Mouse (Mus musculus): Measurements from ENCODE around the gene Cpeb3.

GRCm38 (mm10) chr19:37026408-37026807 is 182.0 kb downstream of the Cpeb3 start:
- no peak for TF ChIP-seq CTCF (IDR thresholded peaks at IDR 0.05; ENCODE audit: low read depth, low read length)
- no peak for TF ChIP-seq POLR2AphosphoS5 (IDR thresholded peaks at IDR 0.05; ENCODE audit: insufficient replicate concordance, low read depth, low read length)
- TF ChIP-seq GATA1 (IDR thresholded peaks at IDR 0.05; ENCODE audit: borderline replicate concordance, low read length), result no peak
